Mouse (Mus musculus): ENCODE data around the gene Uck2.

Gene Uck2

DNA sequence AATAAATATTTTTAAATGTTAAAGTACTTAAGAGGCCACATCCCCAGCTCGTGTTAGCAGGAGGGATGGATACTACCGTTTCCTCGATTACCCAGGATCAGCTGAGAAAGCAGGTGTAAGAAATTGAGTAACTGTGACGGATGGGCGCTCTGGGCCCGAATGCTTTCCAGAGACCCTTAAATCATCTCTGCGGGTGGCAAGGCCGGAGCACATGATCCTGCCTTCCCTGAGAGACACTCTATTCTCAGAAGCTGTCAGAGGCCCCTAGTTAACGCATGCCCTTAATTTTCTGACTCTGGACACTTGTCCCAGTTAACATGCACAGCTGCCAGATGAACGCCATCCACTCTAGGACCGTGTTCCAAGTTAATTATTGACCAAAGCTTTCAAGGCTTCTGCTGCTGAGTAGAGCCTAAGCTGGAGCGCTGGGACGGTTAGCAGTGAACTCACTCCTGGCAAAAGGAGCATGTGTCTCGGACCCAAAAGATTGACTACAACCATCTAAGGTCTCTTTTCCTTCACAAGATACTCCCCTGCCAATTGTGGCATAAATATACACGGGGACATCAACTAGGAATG lies 28.3 kb downstream of the Uck2 start:
- in situ Hi-C loops (cut with MseI, MboI): no loop called here

DNA sequence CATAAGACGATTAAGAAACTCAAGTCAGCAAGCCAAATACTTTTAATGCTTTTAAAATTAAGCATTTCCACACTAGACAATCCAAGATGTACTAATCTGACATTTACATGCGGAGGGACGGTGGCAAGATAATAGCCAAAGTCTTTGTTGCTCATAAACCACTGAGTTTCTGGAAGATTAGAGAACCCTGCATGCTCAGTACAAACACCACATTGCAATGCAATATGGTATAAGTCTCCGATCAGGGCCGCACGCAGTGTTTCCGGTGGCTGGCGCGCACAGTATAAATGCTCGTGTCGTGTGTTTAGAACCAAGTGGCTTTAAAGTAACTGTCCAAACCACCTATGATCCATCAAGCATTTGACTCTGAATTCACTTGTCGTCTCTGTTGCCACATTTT lies 31.5 kb downstream of the Uck2 start:
- in situ Hi-C loops (cut with MseI, MboI): no loop called here

DNA sequence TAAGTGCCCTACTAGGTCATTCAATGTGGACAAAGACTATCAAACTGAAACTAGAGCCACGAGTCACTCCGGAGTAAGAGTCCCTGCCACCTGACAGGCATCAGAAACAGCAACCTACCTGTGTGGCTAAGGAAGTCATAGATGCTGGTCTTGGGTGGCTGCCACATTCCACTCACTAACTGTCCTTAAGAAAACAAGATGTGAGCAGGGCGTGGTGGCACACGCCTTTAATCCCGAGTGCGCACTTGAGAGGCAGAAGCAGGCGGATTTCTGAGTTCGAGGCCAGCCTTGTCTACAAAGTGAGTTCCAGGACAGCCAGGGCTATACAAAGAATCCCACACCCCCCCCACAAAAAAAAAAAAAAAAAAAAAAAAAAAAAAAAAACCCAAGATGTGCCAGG lies 35.2 kb downstream of the Uck2 start:
- in situ Hi-C loops (cut with MseI, MboI): no loop called here

DNA sequence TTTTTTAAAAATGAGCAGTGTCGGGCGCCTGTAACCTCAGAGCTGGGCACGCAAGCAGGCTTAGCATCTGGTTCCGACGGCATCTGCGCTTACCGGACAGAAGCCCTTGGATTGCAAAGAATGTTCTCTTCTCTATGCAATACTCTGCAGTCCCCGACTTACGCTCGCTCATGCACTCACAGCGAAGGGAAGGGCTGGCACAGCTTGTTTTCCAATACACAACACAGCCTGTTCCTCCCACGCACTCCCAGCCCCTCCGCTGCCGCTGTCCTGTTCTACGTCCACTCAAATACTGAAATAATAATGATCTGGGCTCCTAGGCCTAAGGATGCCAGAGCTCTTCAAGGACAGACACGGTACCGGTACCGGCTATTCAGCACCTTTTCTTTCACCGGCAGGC lies 35.9 kb downstream of the Uck2 start:
- in situ Hi-C loops (cut with MseI, MboI): no loop called here

DNA sequence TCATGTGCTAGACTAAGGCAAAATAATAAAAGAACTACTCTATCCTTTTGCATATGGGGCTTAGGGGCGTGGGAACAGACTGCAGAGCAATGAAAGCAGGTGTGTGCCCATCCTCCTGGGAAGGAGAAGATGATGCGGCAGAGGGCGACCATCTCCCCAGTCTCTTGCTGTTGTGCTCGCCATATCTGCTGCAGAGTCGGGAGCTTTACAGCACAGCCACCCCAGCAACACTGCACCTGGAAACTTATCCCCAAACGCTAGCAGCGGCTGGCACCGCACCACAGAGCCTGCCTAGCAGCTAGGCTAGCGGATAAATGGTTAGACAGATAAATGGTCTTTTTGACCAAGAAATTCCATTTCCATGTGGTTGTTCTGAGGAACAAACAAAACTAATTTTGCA lies 37.2 kb downstream of the Uck2 start:
- in situ Hi-C loops (cut with MseI, MboI): no loop called here

DNA sequence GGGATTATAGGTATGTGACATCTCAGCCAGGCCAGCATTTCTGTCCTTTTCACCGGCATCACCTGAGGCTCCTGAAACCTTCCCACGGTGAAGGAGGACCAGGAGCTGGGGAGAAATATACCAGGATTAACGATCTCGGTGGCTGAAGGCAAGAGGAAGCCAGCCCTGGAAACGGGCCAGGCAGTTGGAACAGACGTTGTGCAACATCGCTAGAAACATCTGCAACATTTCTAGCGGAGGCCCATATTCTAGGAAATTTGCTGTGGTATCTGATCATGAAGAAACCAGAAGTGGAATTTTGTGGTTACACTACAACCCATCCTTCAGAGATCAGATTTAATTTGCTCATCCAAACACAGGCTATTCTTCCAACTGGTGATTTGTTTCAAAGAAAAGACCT lies 38.1 kb downstream of the Uck2 start:
- in situ Hi-C loops (cut with MseI, MboI): no loop called here

DNA sequence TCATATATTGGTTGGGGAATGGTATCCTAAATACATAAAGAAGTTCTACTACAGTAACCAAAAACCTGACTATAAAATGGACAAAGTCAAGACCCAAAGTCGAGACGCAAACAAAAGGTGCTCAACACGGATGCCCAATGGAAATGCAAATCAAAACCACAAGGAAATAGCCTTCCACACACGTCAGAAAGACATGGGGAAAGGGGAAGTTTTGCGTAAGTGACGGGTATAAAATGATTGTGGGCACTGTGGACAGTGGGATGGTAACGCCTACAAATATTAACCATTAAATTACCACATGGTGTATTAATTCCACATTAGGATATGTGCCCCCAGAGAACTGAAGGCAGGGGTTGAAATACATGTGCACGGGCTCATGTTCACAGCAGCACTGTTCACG lies 38.8 kb downstream of the Uck2 start:
- in situ Hi-C loops (cut with MseI, MboI): no loop called here

DNA sequence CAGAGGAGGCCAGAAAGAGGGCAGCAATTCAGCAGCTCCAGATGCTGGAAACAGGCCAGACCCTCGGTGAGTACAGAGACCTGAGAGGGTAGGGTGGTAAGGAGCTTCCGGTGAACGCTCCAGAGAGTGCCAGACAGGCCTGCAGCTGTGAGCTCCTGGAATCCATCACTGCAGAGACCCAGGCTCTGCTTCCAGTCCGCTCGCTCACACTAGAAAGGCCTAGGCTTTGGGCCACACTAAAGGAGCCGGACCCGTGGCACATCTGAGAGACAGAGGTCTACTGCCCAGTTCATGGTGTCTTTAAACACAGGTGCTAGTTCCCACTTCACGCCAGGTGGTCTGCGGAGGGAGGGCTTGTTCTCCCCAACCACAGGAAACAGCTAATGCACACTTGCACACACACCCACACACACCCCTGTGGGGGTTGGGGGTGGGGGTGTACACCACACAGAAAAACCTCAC lies 39.9 kb downstream of the Uck2 start:
- in situ Hi-C loops (cut with MseI, MboI): no loop called here

DNA sequence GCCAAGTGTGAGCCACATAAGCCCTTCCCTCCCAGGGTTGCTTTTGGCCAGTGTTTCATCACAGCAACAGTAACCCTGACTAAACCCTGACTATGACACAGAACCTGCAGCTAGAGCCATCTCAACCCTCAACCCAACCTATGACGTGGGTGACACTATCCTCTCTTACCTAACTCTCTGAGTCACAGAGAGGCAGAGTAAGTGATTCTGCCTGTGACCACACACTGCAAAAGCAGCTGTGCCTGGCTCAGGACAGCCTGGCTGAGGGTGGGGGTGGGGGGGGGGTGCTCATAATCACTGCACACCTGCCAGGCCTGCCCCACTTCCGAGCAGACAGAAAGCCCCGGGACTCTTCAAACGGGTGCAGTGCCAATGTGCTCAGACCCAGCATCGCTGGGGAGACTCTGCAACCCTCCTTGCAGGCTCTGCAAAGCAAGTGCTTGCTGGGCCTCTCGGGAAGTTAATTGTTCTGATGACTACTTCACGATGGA lies 42.9 kb downstream of the Uck2 start:
- in situ Hi-C loops (cut with MseI, MboI): no loop called here

DNA sequence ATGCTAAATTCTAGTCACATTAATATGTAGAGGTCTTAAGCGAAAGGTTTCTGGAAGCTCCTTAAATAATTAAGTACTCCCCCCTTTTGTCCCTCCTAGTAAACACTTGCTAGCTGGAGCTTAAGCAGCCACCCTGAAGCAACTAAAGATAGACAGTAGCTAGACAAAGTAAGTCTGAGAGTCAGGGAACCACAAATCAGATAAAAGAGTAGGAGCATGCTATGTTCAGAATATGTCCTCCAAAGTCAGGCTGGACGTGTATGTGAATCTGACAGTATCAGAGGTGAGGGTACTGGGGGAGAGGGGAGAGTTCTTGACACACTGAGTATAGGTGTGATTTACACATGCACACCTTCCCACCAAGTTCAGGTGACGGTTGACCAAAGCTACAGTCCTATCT lies 43.6 kb downstream of the Uck2 start:
- in situ Hi-C loops (cut with MseI, MboI): no loop called here

DNA sequence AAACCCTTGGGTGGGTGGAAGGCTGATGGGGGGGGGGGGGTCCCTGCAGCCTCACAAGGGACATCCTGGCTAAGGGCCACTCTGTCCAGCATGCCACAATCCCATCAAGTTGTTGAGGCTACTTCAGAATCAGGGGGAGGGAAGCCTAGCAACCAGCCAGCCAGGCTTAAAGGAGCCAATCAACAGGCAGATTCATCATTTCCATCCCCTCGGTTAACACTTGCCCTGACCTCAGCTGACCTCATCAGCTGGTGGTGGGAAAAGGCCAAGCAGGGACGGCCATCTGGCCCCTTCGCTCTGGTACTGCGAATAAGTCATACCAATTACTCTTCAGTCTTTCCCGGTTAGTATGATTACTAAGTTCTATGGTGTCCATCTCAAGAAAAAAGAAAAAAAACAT lies 44.8 kb downstream of the Uck2 start:
- in situ Hi-C loops (cut with MseI, MboI): no loop called here

DNA sequence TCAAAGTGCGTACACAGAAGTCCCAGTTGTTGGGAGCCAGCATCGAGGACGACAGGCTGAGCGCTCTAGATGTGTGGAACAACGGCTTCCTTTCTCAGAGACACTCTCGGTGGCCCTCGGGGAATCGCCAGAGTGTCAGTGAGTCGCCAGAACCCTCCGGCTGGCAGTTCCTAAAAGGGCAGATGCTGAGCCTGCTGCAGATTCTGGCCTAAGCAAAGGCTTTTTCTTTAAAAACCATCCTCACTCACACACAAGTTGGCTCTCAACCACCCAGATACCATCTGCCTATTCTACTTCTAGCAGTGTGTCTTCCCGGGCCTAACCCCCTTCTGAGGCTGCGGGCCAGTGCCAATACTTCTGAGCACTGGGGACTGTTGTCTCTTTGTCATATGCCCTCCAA lies 45.2 kb downstream of the Uck2 start:
- in situ Hi-C loops (cut with MseI, MboI): no loop called here

DNA sequence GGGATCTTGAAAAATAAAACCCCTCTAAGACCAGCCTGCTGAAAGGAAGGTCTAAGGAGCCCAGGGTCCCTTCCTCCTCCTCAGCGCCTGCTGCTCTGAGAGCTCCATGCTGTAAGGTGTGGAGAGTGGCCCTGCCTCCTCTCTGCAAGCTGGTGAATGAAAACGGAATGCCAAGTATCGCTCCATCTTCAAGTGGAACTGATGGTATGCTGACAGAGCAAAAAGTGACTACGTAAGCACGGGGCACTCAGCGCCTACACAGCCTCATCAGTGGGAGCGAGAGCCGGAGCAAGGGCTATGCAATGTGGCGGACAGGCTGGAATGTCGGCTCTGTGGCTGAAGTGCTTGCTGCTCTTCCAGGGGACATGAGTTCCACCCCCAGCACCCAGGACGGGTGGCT lies 47.3 kb downstream of the Uck2 start:
- in situ Hi-C loops (cut with MseI, MboI): no loop called here

DNA sequence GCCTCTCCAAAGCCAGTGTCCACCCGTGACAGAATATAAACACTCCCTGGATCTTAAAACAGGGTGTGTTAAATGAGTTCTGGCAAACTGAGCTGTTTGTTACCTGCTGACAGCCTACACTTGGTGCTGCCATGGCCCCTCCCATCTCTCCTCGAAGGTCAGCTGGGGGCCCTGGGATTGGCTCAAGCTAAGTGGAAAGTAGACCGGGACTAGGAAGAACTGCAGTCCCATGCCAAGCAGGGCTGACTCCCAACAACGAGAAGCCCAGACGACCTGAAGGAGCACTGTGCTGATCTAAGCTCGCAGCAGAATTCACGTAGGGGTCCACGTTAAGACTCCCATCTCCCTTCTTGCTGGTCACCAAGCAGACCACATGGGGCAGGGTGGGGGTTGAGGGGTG lies 48.3 kb downstream of the Uck2 start:
- in situ Hi-C loops (cut with MseI, MboI): no loop called here

DNA sequence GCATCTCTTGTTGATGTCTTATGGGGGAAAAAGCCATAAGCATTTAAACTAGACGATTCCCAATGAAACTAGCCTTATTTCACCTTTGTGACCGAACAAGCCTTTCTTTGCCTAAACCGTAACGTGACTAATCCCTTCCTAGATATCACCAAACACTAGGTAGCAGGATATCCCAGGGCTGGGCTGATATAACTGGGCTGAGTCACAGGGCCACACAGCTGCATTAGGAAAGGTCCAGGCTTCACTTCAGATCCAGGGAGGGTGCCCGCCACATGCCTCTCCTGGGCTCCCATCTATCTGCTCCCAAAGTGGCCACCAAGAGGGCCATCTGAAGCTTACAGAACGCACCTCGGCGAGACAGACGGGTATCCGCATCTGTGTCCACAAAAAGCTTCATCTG lies 50.8 kb downstream of the Uck2 start:
- in situ Hi-C loops (cut with MseI, MboI): no loop called here

DNA sequence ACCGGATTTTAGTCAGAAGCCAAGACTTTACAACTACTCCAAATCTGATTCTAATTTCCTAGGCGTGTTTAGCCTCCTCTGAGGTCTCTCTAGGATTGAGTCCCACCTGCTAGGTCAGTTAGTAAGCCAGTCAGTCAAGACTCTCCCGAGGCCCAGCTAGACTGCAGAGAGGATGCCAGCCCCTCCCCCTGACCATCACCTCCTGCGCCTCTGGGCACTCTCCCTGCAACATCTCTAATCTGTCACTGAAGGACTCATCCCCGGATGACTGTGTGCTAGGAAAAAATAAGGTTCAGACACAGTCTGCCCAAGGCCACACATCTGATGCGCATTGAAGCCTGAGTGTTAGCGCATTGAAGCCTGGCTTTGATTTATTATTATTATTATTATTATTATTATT lies 52.2 kb downstream of the Uck2 start:
- in situ Hi-C loops (cut with MseI, MboI): no loop called here

DNA sequence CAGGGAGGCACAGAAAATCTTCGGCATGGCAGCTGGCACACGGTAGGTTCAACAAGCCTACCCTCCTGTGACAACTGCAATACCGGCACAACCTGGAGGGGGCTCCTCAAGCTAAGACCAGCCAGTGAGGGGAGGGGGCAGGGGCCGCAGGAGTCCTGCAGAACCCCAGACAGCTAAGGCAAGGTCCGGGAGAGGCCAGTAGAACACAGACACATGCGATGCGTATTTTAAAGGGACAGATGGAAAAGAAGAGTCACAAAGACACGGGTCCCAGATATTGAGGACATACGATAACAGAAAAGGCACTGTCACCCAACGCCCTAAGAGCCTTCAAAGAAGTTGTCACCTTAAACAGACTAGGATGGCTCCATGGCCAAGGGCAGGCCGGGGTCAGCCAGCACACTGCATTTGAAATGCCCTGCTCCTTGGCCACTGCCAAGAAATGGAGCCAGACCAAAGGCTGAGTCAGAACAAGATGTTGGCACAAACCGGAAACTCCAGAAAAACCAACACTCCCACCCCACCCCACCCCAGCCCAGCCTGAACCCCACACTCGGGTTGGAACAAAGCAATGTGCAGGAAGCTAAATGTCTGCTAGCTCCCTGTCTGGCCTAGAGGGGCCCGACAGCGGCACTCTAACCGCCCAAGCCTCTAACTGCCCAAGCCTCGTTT lies 53.4 kb downstream of the Uck2 start:
- in situ Hi-C loops (cut with MseI, MboI): no loop called here

DNA sequence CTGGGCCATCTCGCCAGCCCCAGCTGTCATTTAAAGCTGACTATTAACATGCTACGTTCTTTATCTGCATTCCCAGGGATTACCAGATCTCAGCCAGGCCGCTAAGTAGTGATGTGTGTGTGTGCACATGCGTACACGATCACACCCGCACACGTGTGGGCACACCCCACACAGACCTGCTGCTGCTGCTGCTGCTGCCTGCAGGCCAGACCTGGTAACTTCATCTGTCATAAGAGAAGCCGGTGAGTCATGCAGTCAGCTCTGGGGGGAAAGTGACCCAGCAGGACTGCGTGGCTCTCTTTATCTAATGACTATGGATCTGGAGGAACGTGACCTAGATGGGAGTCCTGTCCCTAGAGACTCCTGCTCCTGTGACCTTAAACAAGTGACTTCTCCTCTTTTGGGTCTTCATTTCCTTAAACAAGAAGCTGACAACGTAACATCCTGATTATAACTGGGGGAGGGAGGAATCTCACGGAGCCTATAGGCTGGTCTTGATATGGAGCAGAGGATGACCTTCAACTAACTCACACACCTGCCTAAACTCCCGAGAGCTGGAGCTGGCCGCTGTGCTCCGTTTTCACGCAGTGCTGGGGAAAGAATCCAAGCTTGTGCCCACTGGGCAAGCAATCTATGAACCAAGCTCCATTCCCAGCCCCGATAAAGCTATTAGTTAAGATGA lies 54.0 kb downstream of the Uck2 start:
- in situ Hi-C loops (cut with MseI, MboI): no loop called here

DNA sequence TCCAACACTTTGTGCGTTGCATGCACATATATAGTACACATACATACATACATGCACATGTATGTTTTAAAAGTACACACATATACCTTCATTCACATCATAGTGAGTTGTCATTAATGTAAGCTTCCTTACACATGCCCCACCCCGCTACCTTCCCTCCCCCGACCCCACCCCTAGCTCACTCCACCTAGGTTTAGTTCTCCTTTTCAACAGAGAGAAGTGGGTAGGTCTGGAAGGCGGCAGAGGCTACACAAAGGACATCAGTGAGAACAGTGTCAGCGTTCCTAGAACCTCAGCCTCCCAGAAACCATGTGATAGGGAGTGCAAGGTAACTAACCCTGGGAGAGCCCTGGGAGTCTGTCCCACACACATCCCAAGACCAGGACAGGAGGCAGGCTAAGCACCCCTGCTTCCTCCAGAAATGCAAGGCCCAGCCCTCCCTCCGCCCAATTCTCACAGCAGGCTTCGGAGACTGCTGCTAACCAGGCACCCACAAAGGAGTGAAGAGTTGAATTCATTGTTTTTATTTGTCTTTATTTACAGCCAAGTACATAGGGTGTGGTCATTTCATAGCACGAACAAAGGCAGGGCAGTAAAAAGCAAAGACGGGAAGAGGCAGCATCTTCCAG lies 62.6 kb downstream of the Uck2 start:
- in situ Hi-C loops (cut with MseI, MboI): loop anchor here (10.0 to 25.0 kb wide), 2 partner anchors 112 to 415 kb away; no protein-coding TSS in a partner anchor

DNA sequence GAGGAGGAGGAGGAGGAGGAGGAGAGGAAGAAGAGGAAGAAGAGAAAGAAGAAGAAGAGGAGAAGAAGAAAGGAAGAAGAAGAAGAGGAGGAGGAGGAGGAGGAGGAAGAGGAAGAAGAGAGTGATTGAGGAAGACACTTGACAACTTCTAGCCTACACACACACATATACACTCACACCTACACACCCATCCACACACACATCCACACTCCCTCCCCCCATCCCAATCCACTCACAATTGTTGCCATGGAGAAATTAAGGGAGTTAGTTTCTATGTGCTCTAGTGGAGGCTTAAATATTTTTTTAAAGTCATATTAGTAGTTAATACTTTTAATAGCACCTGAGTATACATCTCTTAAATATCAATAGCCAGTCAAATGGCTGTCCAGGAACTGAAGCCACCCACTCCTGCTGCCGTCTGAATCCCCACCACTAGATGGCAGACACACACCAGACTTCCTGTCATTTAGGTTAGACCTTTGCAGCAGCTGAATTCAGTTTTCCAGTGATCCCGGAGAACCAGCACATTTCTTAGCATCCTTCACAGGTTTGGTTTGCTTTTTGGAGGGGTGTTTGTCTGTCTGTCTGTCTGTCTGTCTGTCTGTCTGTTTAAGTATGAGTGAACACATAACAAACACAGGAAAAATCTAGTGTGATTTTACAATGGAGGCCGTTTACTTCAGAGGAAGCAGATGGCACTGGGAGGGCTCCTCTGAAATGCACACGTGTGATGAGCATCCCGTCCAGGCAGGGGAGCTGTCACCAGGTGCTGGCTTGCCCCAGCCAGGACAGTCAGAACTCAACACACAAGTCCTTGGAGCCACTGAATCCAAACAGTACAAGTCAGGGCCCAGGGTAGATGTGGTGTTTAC lies 64.6 kb downstream of the Uck2 start:
- in situ Hi-C loops (cut with MseI, MboI): loop anchor here (10.0 to 25.0 kb wide), 2 partner anchors 114 to 417 kb away; no protein-coding TSS in a partner anchor

DNA sequence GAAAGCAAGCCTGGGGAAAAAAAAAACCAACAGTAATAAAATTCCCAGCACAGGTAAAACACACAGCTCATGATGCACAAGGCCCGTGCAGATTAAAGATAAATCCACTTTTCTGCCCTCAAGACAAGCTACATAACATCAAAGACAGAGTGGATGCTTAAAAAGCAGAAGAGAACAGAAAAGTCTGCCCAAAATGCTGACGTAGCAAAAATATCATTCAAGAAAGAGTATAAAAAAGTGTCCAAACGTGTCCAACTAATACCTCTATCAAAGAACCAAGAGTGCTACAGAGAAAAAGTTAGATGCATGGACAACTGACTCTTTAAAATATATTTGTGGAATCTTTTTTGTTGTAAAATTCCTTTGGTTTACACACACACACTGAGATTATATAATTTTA lies 69.7 kb downstream of the Uck2 start:
- in situ Hi-C loops (cut with MseI, MboI): loop anchor here (10.0 to 25.0 kb wide), 2 partner anchors 422 to 431 kb away; no protein-coding TSS in a partner anchor
